Mouse (Mus musculus) kidney, embryonic 14.5 days (tissue): Measurements from ENCODE around the gene Trip6. TPM values are rescaled to one million over a fixed set of nuclear protein-coding genes. Genes with fewer than 3 reads are reported as not detected.

Source experiments
- ATAC-seq: fragments of 200-750 bp; cut with Nextera tagmentation; 2 replicates; pipeline ENCODE4 v1.8.0; 2017; ENCODE audit warnings: moderate number of reproducible peaks, mild to moderate bottlenecking, moderate TSS enrichment, moderate library complexity; ENCODE audit not compliant: low FRiP score, low TSS enrichment
- H3K27ac ChIP-seq: fragments of 300-500 bp; sonication (generic); 2 replicates; pipeline ENCODE4 v1.5.1; 2014; ENCODE audit warnings: low read depth, mild to moderate bottlenecking, low read length, moderate library complexity, mixed read lengths
- H3K27me3 ChIP-seq: fragments of 300-500 bp; sonication (generic); 2 replicates; pipeline ENCODE4 v1.6.1; 2014; ENCODE audit warnings: mild to moderate bottlenecking, low read length; ENCODE audit not compliant: control insufficient read depth, insufficient read depth
- H3K36me3 ChIP-seq: fragments of 300-500 bp; sonication (generic); 2 replicates; pipeline ENCODE4 v1.6.1; 2014; ENCODE audit warnings: low read length, mixed read lengths; ENCODE audit not compliant: control insufficient read depth, insufficient read depth
- H3K4me1 ChIP-seq: fragments of 300-500 bp; sonication (generic); 2 replicates; pipeline ENCODE4 v1.6.1; 2014; ENCODE audit warnings: low read length, mixed read lengths; ENCODE audit not compliant: control insufficient read depth, insufficient read depth
- H3K4me2 ChIP-seq: fragments of 300-500 bp; sonication (generic); replicated peaks from 2 replicates; pipeline ENCODE4 v1.6.1; 2014; ENCODE audit warnings: low read depth, mild to moderate bottlenecking, low read length
- H3K4me3 ChIP-seq: fragments of 300-500 bp; sonication (generic); 2 replicates; pipeline ENCODE4 v1.5.1; 2014; ENCODE audit warnings: mild to moderate bottlenecking, low read length
- H3K9ac ChIP-seq: fragments of 300-500 bp; sonication (generic); 2 replicates; pipeline ENCODE4 v1.6.1; 2014; ENCODE audit warnings: low read depth, mild to moderate bottlenecking, low read length, moderate library complexity
- H3K9me3 ChIP-seq: fragments of 300-500 bp; sonication (generic); 2 replicates; pipeline ENCODE4 v1.6.1; 2016; ENCODE audit warnings: low read length; ENCODE audit not compliant: control insufficient read depth
- WGBS: fragments of 180-500 bp; shearing (Covaris S2); extraction: QIAGEN DNeasy Blood & Tissue Kit; methylation state at CpG from one replicate; pipeline ENCODE4 v1.1.7; 2014; 5-methylcytosine and 5-hydroxymethylcytosine counted together
- polyA plus RNA-seq: library from polyadenylated mRNA; unstranded; fragments of >200 nt; fragmentation: Nextera tagmentation; extraction: Ambion mirVana; gene quantifications from 2 replicates; pipeline ENCODE4 v1.2.1, GENCODE M21; 2014

Gene Trip6
- polyA plus RNA-seq, 1 experiment from 2014 or later = 62.5 TPM

- WGBS = under 1% methylated on average over 32 of the region's 32 CpGs
- H3K4me2 ChIP-seq = peak within 1 kb of the TSS; percentile 66
- peak within 1 kb of the TSS; percentile 96 for H3K27ac ChIP-seq
- H3K36me3 ChIP-seq = peaks cover 12% of the 10 kb centered on the region
- peak within 1 kb of the TSS; percentile 96 for H3K9ac ChIP-seq
- H3K4me1 ChIP-seq = peaks cover 38% of the 10 kb centered on the region; the same call in 1 of the 2 replicates
- ATAC-seq = peak; percentile 94
- H3K27me3 ChIP-seq = no peaks in the 10 kb centered on the region
- peak within 1 kb of the TSS; percentile 87 for H3K4me3 ChIP-seq
- no peaks in the 10 kb centered on the region for H3K9me3 ChIP-seq
Measured at GRCm38 (mm10) chr5:137349384-137350204, 35.4 kb upstream of the Trip6 start, which contains the start of gene Ephb4. Gene Ephb4 (plus strand): TSS chr5:137350109.

GRCm38 (mm10) chr5:137348482-137349383, 34.5 kb upstream of the Trip6 start:
- H3K27me3 ChIP-seq = no peaks in the 10 kb centered on the region
- H3K27ac ChIP-seq = peak overlapping the region; percentile 96
- H3K9me3 ChIP-seq = no peaks in the 10 kb centered on the region
- peak overlapping the region; percentile 96 for H3K9ac ChIP-seq
- peaks cover 38% of the 10 kb centered on the region; the same call in 1 of the 2 replicates for H3K4me1 ChIP-seq
- peak overlapping the region; percentile 66 for H3K4me2 ChIP-seq
- WGBS = 1% methylated on average over 33 of the region's 33 CpGs
- ATAC-seq = peak; percentile 29; the same call in 1 of the 2 replicates
- H3K36me3 ChIP-seq = peaks cover 3% of the 10 kb centered on the region; the same call in 1 of the 2 replicates
- H3K4me3 ChIP-seq = peak overlapping the region; percentile 87

GRCm38 (mm10) chr5:137347856-137348255, 33.7 kb upstream of the Trip6 start:
- H3K27ac ChIP-seq = peak overlapping the region; percentile 96; the same call in 1 of the 2 replicates
- ATAC-seq = no peak
- 11% methylated on average over 7 of the region's 7 CpGs for WGBS

GRCm38 (mm10) chr5:137346983-137347382, 32.8 kb upstream of the Trip6 start:
- H3K4me2 ChIP-seq = no peak overlapping the region
- ATAC-seq = no peak
- H3K36me3 ChIP-seq = no peaks in the 10 kb centered on the region

More at GRCm38 (mm10) chr5:137347856-137348255, 33.7 kb upstream of the Trip6 start:
- Histone ChIP-seq H3K4me3 (no peak overlapping the region), H3K27me3 (no peaks in the 10 kb centered on the region), H3K9me3 (no peaks in the 10 kb centered on the region), H3K9ac (0 out of 2 replicates have a peak overlapping the region, but pooled peaks have one; percentile 12), H3K4me2 (no peak overlapping the region; the same call in 1 of the 2 replicates), H3K36me3 (no peaks in the 10 kb centered on the region), H3K4me1 (peaks cover 31% of the 10 kb centered on the region; the same call in 1 of the 2 replicates)

GRCm38 (mm10) chr5:137346388-137346787, 32.2 kb upstream of the Trip6 start:
- WGBS = 78% methylated on average over 1 of the region's 1 CpGs
- peaks cover 24% of the 10 kb centered on the region; the same call in 1 of the 2 replicates for H3K4me1 ChIP-seq
- no peaks in the 10 kb centered on the region for H3K27me3 ChIP-seq
- 0 out of 2 replicates have a peak overlapping the region, but pooled peaks have one; percentile 20 for H3K9ac ChIP-seq
- no peaks in the 10 kb centered on the region for H3K9me3 ChIP-seq
- peak overlapping the region; percentile 27 for H3K4me2 ChIP-seq
- no peaks in the 10 kb centered on the region for H3K36me3 ChIP-seq
- H3K4me3 ChIP-seq = no peak overlapping the region
- ATAC-seq = no peak
- H3K27ac ChIP-seq = peak overlapping the region; percentile 44; the same call in 1 of the 2 replicates

More at GRCm38 (mm10) chr5:137346983-137347382, 32.8 kb upstream of the Trip6 start:
- Histone ChIP-seq H3K4me3 (no peak overlapping the region), H3K9me3 (no peaks in the 10 kb centered on the region), H3K4me1 (peaks cover 24% of the 10 kb centered on the region; the same call in 1 of the 2 replicates), H3K27me3 (no peaks in the 10 kb centered on the region), H3K9ac (no peak overlapping the region), H3K27ac (no peak overlapping the region; the same call in 1 of the 2 replicates)
- 82% methylated on average over 4 of the region's 4 CpGs for WGBS

GRCm38 (mm10) chr5:137345821-137346220, 31.6 kb upstream of the Trip6 start:
- Histone ChIP-seq H3K27me3 (no peaks in the 10 kb centered on the region), H3K36me3 (no peaks in the 10 kb centered on the region), H3K9ac (peak overlapping the region; percentile 20; the same call in 1 of the 2 replicates), H3K4me2 (peak overlapping the region; percentile 27), H3K4me1 (peaks cover 24% of the 10 kb centered on the region; the same call in 1 of the 2 replicates), H3K27ac (peak overlapping the region; percentile 44; the same call in 1 of the 2 replicates), H3K9me3 (no peaks in the 10 kb centered on the region), H3K4me3 (no peak overlapping the region)
- WGBS = 16% methylated on average over 9 of the region's 9 CpGs
- no peak for ATAC-seq

DNA sequence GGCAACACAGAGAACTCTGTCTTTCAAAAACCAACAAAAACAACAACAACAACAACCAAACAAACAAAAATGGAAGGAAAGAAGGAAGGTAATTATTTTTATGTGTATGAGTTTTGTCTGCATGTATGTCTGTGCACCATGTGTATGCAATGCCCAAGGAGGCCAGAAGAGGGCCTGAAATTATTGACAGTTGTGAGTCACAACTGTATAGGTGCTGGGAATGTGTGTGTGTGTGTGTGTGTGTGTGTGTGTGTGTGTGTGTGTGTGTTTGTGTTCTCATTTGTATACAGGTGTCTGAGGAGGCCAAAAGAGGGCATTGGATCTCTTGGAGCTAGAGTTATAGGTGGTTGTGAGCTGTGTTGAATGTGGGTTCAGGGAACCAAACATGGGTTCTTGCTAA, 29.7 kb upstream of the Trip6 start:
- peaks cover 32% of the 10 kb centered on the region for H3K4me1 ChIP-seq
- no peak for ATAC-seq
- no peaks in the 10 kb centered on the region for H3K36me3 ChIP-seq

GRCm38 (mm10) chr5:137343412-137343811, 29.2 kb upstream of the Trip6 start:
- no peaks in the 10 kb centered on the region for H3K36me3 ChIP-seq
- peaks cover 33% of the 10 kb centered on the region for H3K4me1 ChIP-seq
- H3K9ac ChIP-seq = no peak overlapping the region
- no peaks in the 10 kb centered on the region for H3K27me3 ChIP-seq
- WGBS = 92% methylated on average over 5 of the region's 5 CpGs
- no peak overlapping the region for H3K4me3 ChIP-seq
- no peak overlapping the region for H3K4me2 ChIP-seq
- no peak for ATAC-seq
- H3K9me3 ChIP-seq = no peaks in the 10 kb centered on the region
- H3K27ac ChIP-seq = no peak overlapping the region

More for the DNA sequence above, 29.7 kb upstream of the Trip6 start:
- Histone ChIP-seq H3K4me3 (no peak overlapping the region), H3K27ac (no peak overlapping the region), H3K9ac (no peak overlapping the region), H3K9me3 (no peaks in the 10 kb centered on the region), H3K4me2 (no peak overlapping the region), H3K27me3 (no peaks in the 10 kb centered on the region)
